Mouse (Mus musculus) brown adipose tissue, adult 24 weeks (tissue): ENCODE data around the gene Cdiptos. TPM values are rescaled to one million over a fixed set of nuclear protein-coding genes. Genes with fewer than 3 reads are reported as not detected.

Source experiments
- H3K27ac ChIP-seq: fragments of 200-500 bp; replicated peaks from 2 replicates; pipeline ENCODE4 v1.5.1; 2012; ENCODE audit warnings: low read depth, mild to moderate bottlenecking, low read length
- H3K4me1 ChIP-seq: fragments of 200-500 bp; 2 replicates; pipeline ENCODE4 v1.6.1; 2012; ENCODE audit warnings: low read length, mixed read lengths; ENCODE audit not compliant: control insufficient read depth, insufficient read depth, insufficient read length
- H3K4me3 ChIP-seq: fragments of 200-500 bp; 2 replicates; pipeline ENCODE4 v1.5.1; 2012; ENCODE audit warnings: low read depth, mild to moderate bottlenecking, low read length, moderate library complexity; ENCODE audit not compliant: insufficient read depth
- polyA plus RNA-seq: library from polyadenylated mRNA; stranded (reverse); fragments of >200 nt; gene quantifications from 2 replicates; pipeline ENCODE4 v1.2.4, GENCODE M21; 2012; ENCODE audit not compliant: missing spikeins, insufficient read depth, insufficient read length

Gene Cdiptos
- polyA plus RNA-seq, 1 experiment = 2.0 TPM

DNA sequence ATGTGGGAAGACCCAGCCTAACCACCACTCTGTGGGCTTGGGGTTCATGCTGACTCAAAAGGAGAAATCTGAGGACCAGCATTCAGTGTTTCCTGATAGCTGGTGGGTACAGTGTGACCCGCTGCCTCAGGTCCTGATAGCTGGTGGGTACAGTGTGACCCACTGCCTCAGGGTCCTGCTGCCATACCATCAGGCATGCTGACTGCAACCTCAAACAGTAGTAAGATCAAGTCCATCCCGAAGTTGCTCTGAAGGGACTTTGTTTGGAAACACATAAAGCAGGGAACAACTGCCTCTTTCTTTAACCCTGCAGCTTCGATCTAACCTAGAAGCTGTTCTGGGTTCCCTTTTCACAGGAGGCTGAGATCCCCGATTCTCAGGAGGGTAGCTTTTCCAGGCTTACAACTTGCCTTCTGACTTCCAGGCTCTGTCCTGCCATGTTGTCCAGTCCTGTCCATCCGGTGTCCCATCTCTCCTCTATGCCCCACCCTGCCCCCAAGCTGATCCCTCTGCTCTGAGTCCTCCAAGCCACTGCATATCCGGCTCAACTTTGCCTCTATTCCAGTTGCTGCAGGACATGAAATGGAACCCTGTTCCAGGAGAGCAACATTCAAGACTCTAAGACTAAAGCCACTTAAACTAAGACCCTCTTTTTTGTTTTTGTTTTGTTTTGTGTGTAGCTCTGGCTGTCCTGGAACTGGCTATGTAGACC is 31.6 kb upstream of the Cdiptos start:
- Histone ChIP-seq H3K4me3 (no peak overlapping the region), H3K27ac (peak overlapping the region; percentile 65; the same call in 1 of the 2 replicates), H3K4me1 (peaks cover 19% of the 10 kb centered on the region)

GRCm38 (mm10) chr7:127004122-127004875 is 28.4 kb upstream of the Cdiptos start:
- H3K27ac ChIP-seq = no peak overlapping the region
- no peak overlapping the region for H3K4me3 ChIP-seq
- peaks cover 15% of the 10 kb centered on the region for H3K4me1 ChIP-seq

GRCm38 (mm10) chr7:127003620-127004019 is 27.7 kb upstream of the Cdiptos start:
- Histone ChIP-seq H3K4me3 (no peak overlapping the region), H3K27ac (no peak overlapping the region), H3K4me1 (peaks cover 8% of the 10 kb centered on the region)

DNA sequence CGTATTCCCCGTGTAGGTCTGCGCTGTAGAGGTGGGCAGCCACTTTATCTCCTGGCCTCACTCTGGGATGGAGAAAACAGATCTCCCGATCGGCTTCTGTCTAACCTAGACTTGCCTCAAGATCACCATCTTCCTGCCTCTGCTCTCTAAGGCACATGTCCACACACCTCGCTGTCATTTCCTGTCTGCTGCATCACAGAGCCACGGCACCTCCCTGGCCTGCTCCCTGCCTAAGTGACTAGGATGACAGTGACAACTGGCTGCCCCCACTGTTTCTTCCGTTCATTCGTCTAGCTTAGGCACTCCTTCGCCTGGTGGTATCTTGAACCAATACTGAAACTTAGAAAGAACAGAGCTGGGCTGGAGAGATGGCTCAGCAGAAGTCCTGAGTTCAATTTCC is 23.7 kb upstream of the Cdiptos start:
- Histone ChIP-seq H3K27ac (no peak overlapping the region), H3K4me3 (no peak overlapping the region), H3K4me1 (no peaks in the 10 kb centered on the region)

- Histone ChIP-seq H3K27ac (no peak overlapping the region), H3K4me3 (no peak overlapping the region), H3K4me1 (no peaks in the 10 kb centered on the region)
These were observed 20.6 kb upstream of the Cdiptos start for GRCm38 (mm10) chr7:126996449-126996848.

DNA sequence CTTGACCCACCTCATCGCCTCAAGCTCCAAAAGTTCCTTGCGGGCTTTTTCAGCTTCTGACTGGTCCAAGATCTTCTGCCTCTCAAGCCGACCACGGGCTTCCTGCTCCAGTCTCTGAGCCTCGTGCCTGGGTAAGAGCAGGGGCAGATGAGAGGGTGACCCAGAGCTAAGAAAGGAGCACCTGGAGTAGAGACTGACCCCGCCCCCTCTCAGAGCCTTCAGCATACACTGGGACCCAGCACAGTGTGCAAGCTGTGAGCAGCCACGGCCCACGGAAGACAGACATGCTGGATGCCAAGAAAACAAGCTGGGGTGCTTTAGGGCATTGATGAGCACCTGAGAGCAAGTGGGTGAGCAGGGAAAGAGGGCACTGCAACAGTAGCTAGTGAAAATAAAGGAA is 12.9 kb upstream of the Cdiptos start:
- Histone ChIP-seq H3K4me1 (no peaks in the 10 kb centered on the region), H3K27ac (no peak overlapping the region), H3K4me3 (no peak overlapping the region)

DNA sequence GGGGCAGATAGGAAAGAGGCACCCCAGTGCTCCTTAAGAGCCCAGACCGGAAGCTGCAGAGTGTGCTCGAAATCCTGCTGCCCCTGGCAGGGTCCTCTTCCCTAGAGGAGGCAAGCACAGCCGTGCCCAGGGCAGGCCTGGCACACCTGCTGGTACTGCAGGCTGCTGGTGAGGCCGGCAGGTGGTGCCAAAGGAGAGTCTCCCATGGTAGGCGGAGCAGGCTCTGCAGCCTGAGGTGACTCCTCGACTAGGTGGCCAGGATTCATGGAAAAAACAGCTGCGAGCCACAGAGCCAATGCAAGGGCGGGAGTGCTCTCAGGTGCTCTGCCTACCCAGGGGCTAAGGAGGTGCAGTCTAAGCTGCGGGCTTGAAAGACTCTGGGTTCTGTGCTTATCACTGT is 10.4 kb upstream of the Cdiptos start:
- no peak overlapping the region for H3K4me3 ChIP-seq
- no peak overlapping the region for H3K27ac ChIP-seq

GRCm38 (mm10) chr7:126984667-126985444 is 9.0 kb upstream of the Cdiptos start:
- H3K27ac ChIP-seq = no peak overlapping the region
- no peaks in the 10 kb centered on the region for H3K4me1 ChIP-seq
- no peak overlapping the region for H3K4me3 ChIP-seq

More for the DNA sequence above, 10.4 kb upstream of the Cdiptos start:
- H3K4me1 ChIP-seq = no peaks in the 10 kb centered on the region

GRCm38 (mm10) chr7:126983113-126983512 is 7.2 kb upstream of the Cdiptos start:
- Histone ChIP-seq H3K4me1 (no peaks in the 10 kb centered on the region), H3K27ac (no peak overlapping the region), H3K4me3 (no peak overlapping the region)

GRCm38 (mm10) chr7:126982054-126982453 is 6.2 kb upstream of the Cdiptos start:
- H3K4me1 ChIP-seq = peaks cover 3% of the 10 kb centered on the region; the same call in 1 of the 2 replicates
- no peak overlapping the region for H3K4me3 ChIP-seq
- no peak overlapping the region for H3K27ac ChIP-seq

- H3K4me3 ChIP-seq = no peak overlapping the region
- no peak overlapping the region for H3K27ac ChIP-seq
- H3K4me1 ChIP-seq = peaks cover 6% of the 10 kb centered on the region; the same call in 1 of the 2 replicates
These were observed 5.7 kb upstream of the Cdiptos start for GRCm38 (mm10) chr7:126981601-126982000.

DNA sequence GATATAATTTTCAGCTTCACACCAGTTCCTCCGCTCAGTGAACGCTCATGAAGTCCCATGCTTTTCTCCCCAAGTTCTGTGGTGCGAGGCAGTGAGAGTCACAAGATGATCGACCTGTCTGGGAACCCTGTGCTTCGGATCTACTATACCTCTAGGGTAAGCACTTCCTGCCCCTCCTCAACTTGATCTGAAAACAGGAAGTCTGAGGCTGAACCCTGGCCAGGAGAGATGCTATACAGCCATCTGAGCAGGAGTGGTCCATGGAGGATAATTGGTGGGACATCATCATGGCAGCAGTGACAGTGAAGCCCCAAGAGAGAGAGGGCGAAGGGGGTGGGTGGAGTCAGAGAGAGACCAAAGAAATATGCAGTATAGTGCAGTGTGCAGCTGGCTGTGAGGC is 2.9 kb upstream of the Cdiptos start:
- Histone ChIP-seq H3K4me3 (no peak overlapping the region), H3K4me1 (peaks cover 19% of the 10 kb centered on the region), H3K27ac (no peak overlapping the region)

DNA sequence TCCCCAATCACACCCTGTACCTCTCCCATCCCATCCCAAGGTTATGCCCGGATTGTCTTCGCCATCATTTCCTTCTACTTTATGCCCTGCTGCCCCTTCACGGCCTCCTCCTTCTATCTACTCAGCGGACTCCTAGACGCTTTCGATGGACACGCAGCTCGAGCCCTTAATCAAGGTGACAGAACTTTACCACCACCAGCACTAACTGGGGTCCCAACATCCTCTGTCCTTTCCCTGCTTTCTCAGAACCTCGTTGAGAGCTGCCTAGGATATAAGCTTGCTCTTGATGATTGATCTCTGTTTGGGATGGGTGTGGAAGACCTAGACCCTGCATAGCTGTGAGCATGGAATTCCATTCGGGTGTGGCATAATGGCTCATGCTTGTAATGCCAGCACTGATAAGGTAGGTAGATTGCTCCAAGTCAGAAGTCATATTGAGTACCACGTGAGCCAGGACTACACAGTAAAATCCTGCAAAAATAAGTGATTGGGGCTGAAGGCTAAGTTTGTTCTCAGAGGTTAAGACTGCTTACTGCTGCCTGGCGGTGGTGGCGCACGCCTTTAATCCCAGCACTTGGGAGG is 1.1 kb upstream of the Cdiptos start:
- Histone ChIP-seq H3K27ac (peak overlapping the region; percentile 74), H3K4me1 (peaks cover 19% of the 10 kb centered on the region), H3K4me3 (peak overlapping the region; percentile 98)

- Histone ChIP-seq H3K4me1 (peaks cover 19% of the 10 kb centered on the region), H3K27ac (peak within 1 kb of the TSS; percentile 100), H3K4me3 (peak within 1 kb of the TSS; percentile 98)
These were observed 177 bp downstream of the Cdiptos start, which contains the start of gene Cdipt for GRCm38 (mm10) chr7:126975893-126975949. Gene Cdipt, plus strand, starts transcription at chr7:126975914.

DNA sequence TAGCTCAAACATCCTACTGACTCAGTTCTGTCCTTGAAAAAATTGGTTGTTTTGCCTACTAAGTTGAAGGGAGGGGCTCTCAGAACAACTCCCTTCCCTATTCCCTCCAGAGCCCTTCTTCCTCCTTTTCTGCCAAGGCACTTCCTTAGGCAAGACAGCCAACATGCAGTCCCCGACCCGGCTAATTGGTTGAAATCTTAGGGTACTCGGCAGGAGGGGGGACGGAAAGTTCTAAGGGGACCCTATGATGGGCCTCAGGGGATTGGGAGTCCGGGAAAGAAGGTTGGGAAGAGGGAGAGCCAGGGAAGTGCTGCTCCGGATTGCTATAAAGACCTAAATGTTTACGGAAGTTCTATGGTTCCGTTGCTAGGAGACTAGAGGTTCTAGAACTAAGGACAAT is 405 bp downstream of the Cdiptos start:
- peaks cover 19% of the 10 kb centered on the region for H3K4me1 ChIP-seq
- peak overlapping the region; percentile 98 for H3K4me3 ChIP-seq
- H3K27ac ChIP-seq = peak overlapping the region; percentile 64
